Mouse (Mus musculus): ENCODE data around the gene Ldb3. TPM values are rescaled to one million over a fixed set of nuclear protein-coding genes. Genes with fewer than 3 reads are reported as not detected.

Ldb3 gene
- total and polyA plus RNA-seq, 3 experiments: 0.01 TPM; not detected in 2

DNA sequence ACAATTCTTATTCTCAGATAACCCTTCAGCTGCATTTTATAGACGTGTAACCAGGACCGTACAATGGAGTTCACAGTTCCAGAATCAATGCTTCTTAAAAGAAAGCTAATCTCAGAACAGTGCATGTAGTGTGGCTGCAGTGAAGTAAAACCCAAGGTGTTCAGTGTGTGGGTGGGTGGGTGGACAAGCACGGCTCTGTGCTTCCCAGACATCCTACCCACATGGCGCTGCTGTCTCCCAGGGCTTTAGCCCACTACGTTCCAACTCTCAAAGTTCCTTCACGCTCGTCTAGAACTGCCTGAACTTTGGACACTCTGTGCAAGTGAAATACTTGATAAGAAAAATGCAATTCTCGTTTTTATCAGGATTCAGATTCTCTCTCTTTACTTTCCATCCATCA, 65.8 kb downstream of the Ldb3 start, which contains the start of gene 9230112D13Rik:
Gene 9230112D13Rik, minus strand, starts transcription at position 101 of the 400 bp plus-strand sequence.
- Histone ChIP-seq H3K27me3 (ENCODE audit: control insufficient read depth in 1 of 2, insufficient read depth in 2 of 2, low read length in 2 of 2) (no peaks in the 10 kb centered on the region; a peak in 3 of 4 replicates), H3K9me3 (replicated peaks; ENCODE audit: insufficient read depth, low read length) (no peaks in the 10 kb centered on the region), H3K27ac (ENCODE audit: control insufficient read depth, low read depth, low read length) (no peak within 1 kb of the TSS), H3K79me2 (ENCODE audit: control insufficient read depth, insufficient read depth, low read length, poor library complexity) (no peaks in the 10 kb centered on the region), H3K36me3 (ENCODE audit: control insufficient read depth in 1 of 2, insufficient read depth in 2 of 2, low read length in 2 of 2) (no peaks in the 10 kb centered on the region), H3K9ac (ENCODE audit: control insufficient read depth, low read depth, low read length, poor library complexity, severe bottlenecking) (no peak within 1 kb of the TSS), H3K4me3 (ENCODE audit: control insufficient read depth in 1 of 2, insufficient read depth in 1 of 2, low read depth in 2 of 2, low read length in 2 of 2) (no peak within 1 kb of the TSS), H3K4me1 (ENCODE audit: control insufficient read depth in 1 of 2, insufficient read depth in 2 of 2, low read length in 2 of 2) (0 out of 4 replicates have a peak, but pooled peaks cover 0 to 5% of the 10 kb centered on the region in 2 experiments)
- no peak for TF ChIP-seq POLR2A (IDR thresholded peaks at IDR 0.05; ENCODE audit: control insufficient read depth in 1 of 2, insufficient read depth in 1 of 2, low read depth in 1 of 2, low read length in 2 of 2, poor library complexity in 1 of 2)
- TF ChIP-seq POLR2AphosphoS2 (IDR thresholded peaks at IDR 0.05; ENCODE audit: low read length): no peak
- TF ChIP-seq MXI1 (IDR thresholded peaks at IDR 0.05; ENCODE audit: low read depth, low read length): no peak
- TF ChIP-seq HCFC1 (IDR thresholded peaks at IDR 0.05; ENCODE audit: low read depth, low read length): no peak
- TF ChIP-seq GABPA (IDR thresholded peaks at IDR 0.05; ENCODE audit: low read depth, low read length): no peak
- TF ChIP-seq UBTF (IDR thresholded peaks at IDR 0.05; ENCODE audit: borderline replicate concordance, insufficient read depth, low read depth, low read length): no peak
- TF ChIP-seq USF2 (IDR thresholded peaks at IDR 0.05; ENCODE audit: borderline replicate concordance in 1 of 2, insufficient read depth in 1 of 2, low read depth in 1 of 2, low read length in 2 of 2): no peak
- no peak for DNase-seq (ENCODE audit: low read depth, low spot score)

- H3K27me3 ChIP-seq (ENCODE audit: control insufficient read depth in 1 of 2, insufficient read depth in 2 of 2, low read length in 2 of 2): no peaks in the 10 kb centered on the region; a peak in 1 of 4 replicates
- peak; percentile 35 for DNase-seq (ENCODE audit: low read depth, low spot score)
- H3K9me3 ChIP-seq (replicated peaks; ENCODE audit: insufficient read depth, low read length): no peaks in the 10 kb centered on the region
- TF ChIP-seq EP300 (IDR thresholded peaks at IDR 0.05; ENCODE audit: low read depth in 1 of 2, low read length in 2 of 2) (no peak), CTCF (IDR thresholded peaks at IDR 0.05 in 2 of 3, conservative IDR thresholded peaks at IDR 0.05 in 1 of 3; ENCODE audit: control insufficient read depth in 1 of 3, insufficient read depth in 1 of 3, low read depth in 2 of 3, low read length in 3 of 3, poor library complexity in 1 of 3, severe bottlenecking in 1 of 3) (no peak), JUND (IDR thresholded peaks at IDR 0.05; ENCODE audit: low read depth, low read length) (no peak), BHLHE40 (IDR thresholded peaks at IDR 0.05; ENCODE audit: borderline replicate concordance, low read depth, low read length) (no peak), CHD2 (IDR thresholded peaks at IDR 0.05; ENCODE audit: low read length) (no peak), MXI1 (IDR thresholded peaks at IDR 0.05; ENCODE audit: low read depth, low read length) (no peak)
- no peak overlapping the region for H3K4me3 ChIP-seq (ENCODE audit: control insufficient read depth in 1 of 2, insufficient read depth in 1 of 2, low read depth in 2 of 2, low read length in 2 of 2)
- 0 out of 4 replicates have a peak, but pooled peaks cover 0 to 5% of the 10 kb centered on the region in 2 experiments for H3K4me1 ChIP-seq (ENCODE audit: control insufficient read depth in 1 of 2, insufficient read depth in 2 of 2, low read length in 2 of 2)
- H3K27ac ChIP-seq (ENCODE audit: control insufficient read depth, low read depth, low read length): no peak overlapping the region
- no peaks in the 10 kb centered on the region for H3K36me3 ChIP-seq (ENCODE audit: control insufficient read depth in 1 of 2, insufficient read depth in 2 of 2, low read length in 2 of 2)
- no peak overlapping the region for H3K9ac ChIP-seq (ENCODE audit: control insufficient read depth, low read depth, low read length, poor library complexity, severe bottlenecking)
- no peaks in the 10 kb centered on the region for H3K79me2 ChIP-seq (ENCODE audit: control insufficient read depth, insufficient read depth, low read length, poor library complexity)
Observed at GRCm38 (mm10) chr14:34517959-34518544, 70.4 kb downstream of the Ldb3 start.

DNA sequence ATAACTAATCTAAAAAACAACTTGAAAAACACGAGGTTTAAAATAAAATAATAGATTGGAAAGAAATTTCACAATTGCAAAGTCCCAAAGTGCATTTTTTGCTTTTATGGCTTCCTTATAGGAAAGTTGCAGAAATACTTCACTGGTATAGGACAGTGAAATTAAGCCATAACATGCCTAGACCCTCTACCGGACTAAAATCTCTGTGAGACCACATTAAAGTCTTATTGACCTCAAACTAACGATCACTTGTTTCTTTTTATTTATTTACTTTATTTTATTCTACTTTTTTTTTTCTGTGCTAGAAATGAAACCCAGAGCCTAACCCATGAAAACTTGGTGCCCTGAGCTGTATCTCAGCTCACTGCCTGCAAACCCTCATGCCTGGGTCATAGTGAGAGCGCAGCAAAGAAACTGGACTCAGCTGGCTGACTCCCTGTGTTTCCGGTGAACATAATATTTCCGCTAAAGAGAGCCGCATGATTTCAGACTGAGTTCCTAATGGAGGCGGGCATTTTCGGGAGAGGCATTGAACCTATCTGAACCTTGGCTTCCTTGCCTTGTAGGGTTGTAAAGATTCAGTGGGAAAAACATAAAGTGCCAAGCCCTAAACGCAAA, 71.4 kb downstream of the Ldb3 start:
- DNase-seq (ENCODE audit: low read depth, low spot score): no peak
- no peak for TF ChIP-seq SMC3 (IDR thresholded peaks at IDR 0.05; ENCODE audit: low read depth, low read length)
- TF ChIP-seq POLR2A (IDR thresholded peaks at IDR 0.05; ENCODE audit: control insufficient read depth in 1 of 2, insufficient read depth in 1 of 2, low read depth in 1 of 2, low read length in 2 of 2, poor library complexity in 1 of 2): no peak
- TF ChIP-seq E2F4 (IDR thresholded peaks at IDR 0.05; ENCODE audit: borderline replicate concordance, low read depth, low read length): no peak
- no peak for TF ChIP-seq NELFE (IDR thresholded peaks at IDR 0.05; ENCODE audit: low read depth, low read length)
- no peak for TF ChIP-seq HCFC1 (IDR thresholded peaks at IDR 0.05; ENCODE audit: low read depth, low read length)
- TF ChIP-seq USF1 (IDR thresholded peaks at IDR 0.05; ENCODE audit: low read depth, low read length): no peak
- TF ChIP-seq ZNF384 (IDR thresholded peaks at IDR 0.05; ENCODE audit: low read depth, low read length): no peak
- no peak for TF ChIP-seq TAL1 (IDR thresholded peaks at IDR 0.05; ENCODE audit: low read length)
- TF ChIP-seq NRF1 (IDR thresholded peaks at IDR 0.05; ENCODE audit: insufficient read depth, low read depth, low read length, poor library complexity, severe bottlenecking): no peak
- TF ChIP-seq ZC3H11A (IDR thresholded peaks at IDR 0.05; ENCODE audit: low read depth, low read length): no peak
- no peak for TF ChIP-seq ZMIZ1 (IDR thresholded peaks at IDR 0.05; ENCODE audit: low read depth, low read length)
- Histone ChIP-seq H3K9ac (ENCODE audit: control insufficient read depth, low read depth, low read length, poor library complexity, severe bottlenecking) (no peak overlapping the region), H3K27ac (ENCODE audit: control insufficient read depth, low read depth, low read length) (no peak overlapping the region), H3K79me2 (ENCODE audit: control insufficient read depth, insufficient read depth, low read length, poor library complexity) (no peaks in the 10 kb centered on the region), H3K4me1 (ENCODE audit: control insufficient read depth in 1 of 2, insufficient read depth in 2 of 2, low read length in 2 of 2) (0 out of 4 replicates have a peak, but pooled peaks cover 0 to 5% of the 10 kb centered on the region in 2 experiments), H3K27me3 (ENCODE audit: control insufficient read depth in 1 of 2, insufficient read depth in 2 of 2, low read length in 2 of 2) (no peaks in the 10 kb centered on the region; a peak in 1 of 4 replicates), H3K36me3 (ENCODE audit: control insufficient read depth in 1 of 2, insufficient read depth in 2 of 2, low read length in 2 of 2) (no peaks in the 10 kb centered on the region), H3K9me3 (replicated peaks; ENCODE audit: insufficient read depth, low read length) (no peaks in the 10 kb centered on the region), H3K4me3 (ENCODE audit: control insufficient read depth in 1 of 2, insufficient read depth in 1 of 2, low read depth in 2 of 2, low read length in 2 of 2) (no peak overlapping the region)
